Mouse (Mus musculus) left cerebral cortex, adult 11 months (tissue): ENCODE data around the gene Fgfr2.

Source experiments
- DNase-seq: peaks from one replicate; pipeline ENCODE4 v3.0.0; 2022; ENCODE audit warnings: low spot score

Fgfr2 gene

DNA sequence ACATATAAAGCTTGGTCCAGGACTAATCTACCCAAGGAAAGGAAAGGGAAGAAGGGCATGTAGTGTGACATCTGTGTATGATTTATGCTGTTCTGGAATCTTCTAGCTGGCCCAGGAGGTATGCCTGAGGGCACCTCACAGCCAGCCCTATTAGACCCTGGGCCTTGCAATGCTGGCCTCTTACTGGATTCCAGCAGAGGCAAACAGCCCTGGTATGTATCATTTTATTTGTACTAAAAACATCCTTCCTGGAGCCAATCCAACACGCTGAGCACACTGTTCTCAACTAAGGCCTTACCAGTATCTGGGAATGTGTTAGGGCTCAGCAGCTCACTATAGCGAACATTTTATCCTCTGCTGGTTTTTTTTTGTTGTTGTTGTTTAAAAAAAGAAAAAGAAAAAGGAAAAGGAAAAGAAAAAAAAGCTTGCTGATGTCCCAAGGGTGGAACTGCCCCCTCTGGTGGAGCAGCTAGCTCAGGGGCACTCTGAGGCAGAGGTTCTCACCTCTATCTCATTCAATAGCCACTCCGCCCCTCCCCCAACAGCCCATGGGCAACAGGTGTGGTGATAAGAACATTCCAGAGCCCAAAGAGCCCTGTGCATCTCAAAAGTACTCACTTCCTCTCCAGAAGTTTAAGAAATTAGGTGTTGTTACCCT, 82.3 kb downstream of the Fgfr2 start:
- no peak for DNase-seq

DNA sequence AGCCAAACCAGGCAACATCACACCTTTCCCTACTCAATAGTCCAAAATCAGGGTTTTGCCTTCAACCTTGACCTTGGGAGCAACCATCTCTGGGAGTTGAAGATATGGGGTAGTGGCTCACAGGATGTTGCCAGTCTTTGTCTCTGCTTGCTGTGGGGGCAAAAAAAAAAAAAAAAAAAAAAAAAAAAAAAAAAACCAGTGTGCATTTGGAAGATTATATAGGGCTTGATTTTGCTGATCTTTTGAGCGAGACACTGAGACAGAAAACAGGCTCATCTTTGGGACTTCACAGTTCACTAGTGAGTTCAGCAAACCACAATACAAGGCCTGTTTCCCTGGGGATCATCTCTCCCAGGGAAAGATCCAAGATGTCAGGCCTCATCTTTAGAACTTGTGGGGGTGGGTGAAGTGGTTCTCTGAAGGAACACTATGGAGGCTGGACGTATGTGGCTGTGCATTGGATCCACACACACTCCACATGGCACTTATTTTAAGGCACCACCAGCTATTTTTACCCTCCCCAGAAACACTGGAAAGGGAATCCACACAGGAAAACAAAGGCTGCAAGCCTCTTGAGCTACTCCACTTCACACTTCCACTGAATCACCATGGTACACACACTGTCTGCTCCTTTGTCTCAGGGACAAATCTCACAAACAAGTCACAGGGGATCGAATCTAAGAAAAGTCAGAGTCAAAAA, 83.4 kb downstream of the Fgfr2 start:
- peak; percentile 18 for DNase-seq

DNA sequence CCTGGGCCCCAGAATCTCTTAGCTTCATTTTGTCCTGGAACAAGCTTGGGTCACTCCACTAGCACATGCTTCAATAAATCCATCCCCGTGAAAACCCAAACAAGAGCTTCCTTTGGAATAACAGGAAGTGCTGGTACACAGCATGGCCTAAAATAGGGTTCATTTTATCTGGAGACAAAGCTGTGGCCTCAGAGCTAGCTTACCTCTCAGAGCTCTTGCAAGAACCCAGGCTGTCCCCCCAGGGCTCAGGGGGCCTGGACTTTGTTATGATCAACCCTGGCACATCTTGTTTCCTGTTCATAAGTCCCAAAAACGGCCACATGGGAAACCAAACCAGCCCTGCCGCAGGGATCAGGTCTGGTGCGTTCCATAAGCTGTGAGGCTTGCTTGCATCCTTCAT, 85.5 kb downstream of the Fgfr2 start:
- no peak for DNase-seq

DNA sequence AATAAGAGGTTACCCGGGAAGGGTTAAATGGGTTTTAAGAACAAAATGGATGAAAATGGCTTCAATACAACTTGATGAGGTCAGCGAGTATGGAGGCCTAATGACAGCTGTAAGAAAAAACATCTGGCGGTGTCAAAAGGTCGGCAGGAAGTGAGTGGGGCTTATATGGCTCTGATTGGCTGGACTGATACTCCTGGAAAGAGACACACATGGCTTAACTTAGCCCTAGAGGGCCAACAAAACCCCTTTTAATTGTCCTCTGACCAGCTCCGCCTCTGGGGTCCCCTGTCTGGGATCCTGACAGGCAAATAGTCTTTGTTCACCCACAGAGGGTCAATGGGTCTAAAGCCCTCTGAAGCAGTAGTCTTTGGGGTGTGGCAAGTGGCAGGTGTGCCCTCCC, 85.9 kb downstream of the Fgfr2 start:
- DNase-seq, result no peak

DNA sequence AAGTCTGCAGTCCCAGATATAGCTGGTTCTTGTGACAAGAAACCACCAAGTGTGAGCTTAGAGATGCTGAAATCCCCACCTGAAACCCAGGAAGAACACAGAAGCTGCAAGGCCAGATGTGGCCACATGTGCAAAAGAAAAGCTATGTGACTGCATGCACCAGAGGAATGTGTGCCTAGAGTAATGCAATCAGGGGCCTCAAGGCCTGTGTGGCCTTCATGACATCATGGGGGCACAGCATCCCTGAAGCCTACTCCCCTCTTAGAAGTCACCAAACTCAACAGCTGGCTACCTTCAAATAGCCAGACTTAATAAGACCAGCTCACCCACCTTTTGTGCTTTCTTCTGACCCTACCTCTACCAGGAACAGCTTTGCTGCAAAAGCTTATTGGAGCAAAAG, 87.2 kb downstream of the Fgfr2 start:
- no peak for DNase-seq

DNA sequence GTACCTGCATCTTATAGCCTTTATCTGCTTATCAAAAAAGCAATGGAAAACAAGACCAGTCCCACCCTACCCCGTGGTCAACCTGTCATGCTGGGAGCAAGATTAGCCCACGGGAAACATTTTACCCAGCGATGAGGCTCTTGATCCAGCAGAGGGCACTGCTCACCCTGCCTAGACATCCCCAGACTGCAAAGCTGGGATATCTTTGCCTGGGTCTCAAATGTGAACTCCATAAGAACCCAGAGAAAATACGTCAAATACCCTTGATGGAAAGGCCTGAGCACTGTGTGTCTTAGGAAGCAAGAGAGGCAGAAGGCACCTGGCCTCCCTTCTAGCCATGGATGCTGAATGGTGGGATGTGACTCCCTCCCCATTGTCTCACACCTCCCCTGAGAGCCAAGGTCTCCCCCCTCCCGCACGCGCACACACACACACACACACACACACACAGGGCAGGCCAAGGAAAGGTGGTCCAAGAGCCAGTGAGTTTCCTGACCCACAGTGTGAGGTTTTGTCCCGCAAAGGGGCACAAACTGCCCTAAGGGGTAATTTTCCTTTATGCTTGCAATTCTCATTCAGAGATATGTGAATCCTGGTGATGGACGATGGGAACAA, 90.5 kb downstream of the Fgfr2 start:
- no peak for DNase-seq

DNA sequence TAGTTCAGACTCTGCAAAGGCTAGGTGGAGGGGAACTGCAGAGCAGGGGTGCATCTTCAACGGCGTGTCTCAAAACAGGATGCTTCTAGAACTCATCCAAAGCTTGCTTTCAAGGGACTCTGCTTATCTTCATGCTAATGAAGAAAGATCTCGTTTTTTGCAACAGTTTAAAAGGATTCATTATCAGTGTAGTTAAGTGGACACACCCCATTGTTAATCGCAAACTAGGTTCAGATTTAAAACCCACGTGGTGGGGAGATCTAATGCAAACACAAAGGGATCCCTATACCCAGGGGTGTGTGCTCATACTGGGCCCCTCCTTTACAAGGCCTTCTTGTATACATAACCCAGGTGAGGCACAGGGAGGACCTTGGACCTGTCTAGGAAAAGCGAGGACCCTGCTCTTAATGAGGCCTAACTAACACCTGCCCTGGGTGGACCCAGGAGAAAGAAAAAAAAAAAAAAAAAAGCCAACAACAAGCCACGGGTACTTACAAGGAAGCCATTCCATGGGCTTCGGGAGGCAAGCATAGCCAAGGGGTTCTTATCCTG, 93.6 kb downstream of the Fgfr2 start:
- no peak for DNase-seq

DNA sequence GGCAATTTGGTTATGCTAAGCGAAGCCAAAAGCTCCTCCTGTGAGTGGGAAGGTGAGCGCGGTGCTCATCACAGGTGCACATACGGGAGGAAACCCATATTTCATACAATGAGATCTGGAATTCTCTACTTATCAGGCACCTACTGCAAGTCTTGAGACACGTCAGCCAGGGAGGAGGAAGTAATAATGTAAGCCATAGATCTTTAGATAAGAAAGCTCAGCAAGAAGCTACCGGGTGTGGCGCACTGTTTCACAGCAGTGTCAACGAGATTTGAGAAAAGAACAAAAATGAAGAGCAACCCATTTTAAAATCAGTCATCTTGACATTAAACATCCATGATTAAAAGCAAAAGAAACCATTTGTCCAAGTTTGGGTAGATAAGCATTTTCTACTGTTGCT, 94.1 kb downstream of the Fgfr2 start:
- no peak for DNase-seq

DNA sequence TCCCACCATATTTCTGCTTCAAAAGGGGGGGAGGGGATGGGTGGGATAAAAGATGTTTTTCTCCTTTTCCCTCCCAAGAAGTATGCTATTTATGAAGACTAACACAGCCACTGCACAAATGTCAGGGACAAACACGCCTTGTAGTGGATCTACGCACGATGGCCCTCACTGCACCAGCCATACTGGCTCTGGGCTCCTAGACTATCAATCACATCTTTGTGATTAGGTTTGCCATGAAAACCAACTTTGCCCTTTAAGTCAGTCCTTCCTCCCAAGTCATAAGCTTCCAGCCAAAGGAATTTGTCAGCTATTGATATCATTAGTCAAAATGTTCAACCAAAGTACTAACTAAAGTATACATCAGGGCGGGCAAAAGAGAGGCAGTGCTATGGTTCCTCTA, 95.2 kb downstream of the Fgfr2 start:
- no peak for DNase-seq

DNA sequence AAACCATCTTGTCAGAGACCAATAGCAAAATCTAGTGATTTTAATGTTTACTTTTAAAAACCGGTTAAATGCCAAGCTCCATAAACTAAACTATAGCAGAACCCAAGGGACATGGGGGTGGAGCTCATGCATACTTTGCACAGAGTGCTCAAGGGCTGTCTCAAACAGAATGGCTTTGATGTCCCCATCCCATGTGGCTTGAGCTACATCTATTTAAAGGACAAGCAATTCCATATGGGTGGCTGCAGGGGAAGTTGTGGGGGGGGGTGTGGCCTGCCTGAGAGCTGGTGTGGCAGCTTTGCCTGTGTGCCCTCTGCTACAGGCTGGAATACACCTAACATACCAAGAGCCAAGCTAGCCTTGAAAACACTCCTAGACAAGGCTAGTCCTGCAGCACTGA, 98.5 kb downstream of the Fgfr2 start:
- no peak for DNase-seq

DNA sequence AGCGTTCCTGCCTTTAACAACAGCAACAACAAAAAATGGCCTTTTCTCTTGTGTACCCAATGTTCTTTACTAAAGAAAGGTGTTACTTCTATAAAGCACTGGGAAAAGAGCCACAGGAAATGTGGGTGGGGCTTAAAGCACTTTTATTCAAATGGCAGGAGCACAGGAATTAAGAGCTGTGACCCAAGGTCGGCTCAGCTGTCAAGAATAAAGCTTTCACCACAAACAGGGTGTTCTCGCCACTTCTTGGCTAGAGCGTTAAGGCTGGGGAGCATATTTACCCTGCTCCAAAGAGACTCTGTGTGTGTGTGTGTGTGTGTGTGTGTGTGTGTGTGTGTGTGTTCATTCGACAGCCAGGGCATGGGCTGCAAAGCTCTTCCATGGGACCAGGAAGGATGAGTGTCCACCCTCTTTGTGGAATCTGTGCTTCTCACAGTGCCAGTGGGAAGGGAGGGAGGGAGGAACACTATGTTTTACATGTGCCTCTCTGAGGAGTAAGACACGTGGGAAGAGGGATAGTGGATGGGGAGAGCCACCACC, 103.6 kb downstream of the Fgfr2 start:
- no peak for DNase-seq

DNA sequence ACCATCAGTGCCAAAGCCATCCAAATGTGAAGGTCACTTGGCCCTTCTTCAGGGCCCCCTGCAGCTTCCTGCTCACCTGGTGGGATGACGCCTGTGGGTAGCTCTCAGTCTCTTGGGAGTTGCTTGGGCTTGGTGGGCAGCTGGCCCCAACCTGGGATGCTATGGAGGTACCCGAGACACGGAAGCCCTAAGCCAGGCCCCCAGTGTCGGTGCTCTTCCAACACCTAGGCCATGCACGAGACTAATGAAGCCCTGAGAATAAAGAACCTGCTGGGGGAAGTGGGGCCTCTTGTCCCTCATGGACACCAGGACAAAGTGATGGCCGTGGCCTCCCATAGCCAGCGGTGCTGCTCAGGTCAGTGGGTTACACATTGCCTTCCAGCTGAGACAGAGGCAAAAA, 104.2 kb downstream of the Fgfr2 start:
- no peak for DNase-seq

DNA sequence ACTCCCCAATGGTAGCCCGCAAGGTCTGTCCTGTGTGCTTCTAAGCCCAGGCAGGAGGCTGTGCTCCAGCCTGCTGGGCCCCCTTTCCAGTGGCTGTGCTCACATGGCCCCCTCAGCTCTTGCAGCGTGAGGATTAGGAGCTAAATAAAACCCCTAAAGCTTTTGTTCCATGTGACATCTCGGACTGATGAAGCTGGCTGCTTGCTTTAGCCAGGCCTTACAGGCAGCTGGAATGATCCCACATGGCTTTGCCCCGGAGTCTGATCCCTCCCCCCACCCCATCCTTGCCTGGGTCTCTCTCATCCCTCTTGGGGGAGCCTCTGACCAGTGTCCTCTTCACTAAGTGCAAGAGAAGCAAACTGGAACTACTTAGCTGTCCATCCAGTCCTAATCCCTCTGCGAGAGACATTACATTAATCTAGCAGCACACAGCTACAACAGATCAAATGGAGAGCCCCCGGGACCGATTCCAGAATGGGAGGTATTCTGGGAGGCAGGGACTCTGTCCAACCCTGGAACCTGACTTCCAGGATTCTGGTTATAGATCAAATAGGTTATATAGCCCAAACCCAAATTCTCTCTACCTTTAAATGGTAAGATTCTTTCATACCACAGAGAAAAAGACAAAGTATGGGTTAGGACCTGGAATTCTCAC, 107.6 kb downstream of the Fgfr2 start:
- DNase-seq, result no peak

DNA sequence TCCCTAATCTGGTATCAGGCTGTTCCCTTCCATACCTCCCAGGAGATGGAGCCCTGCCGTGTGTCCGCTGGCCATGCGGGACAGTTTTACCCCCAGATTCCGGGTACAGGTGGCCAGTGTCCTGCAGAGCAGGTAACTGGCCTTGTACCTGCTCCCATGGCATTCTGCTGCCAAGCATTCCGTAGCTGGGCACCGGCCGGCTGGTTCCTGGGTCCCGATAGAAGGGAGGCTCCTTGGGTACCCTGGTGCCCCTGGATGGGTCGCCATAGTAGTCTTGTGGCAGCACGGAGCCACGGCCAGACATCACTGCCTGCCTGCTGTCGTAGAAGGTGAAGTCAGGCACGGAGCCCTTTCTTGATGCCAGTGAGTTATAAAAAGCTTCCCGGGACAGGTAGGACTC, 108.5 kb downstream of the Fgfr2 start:
- DNase-seq, result no peak

DNA sequence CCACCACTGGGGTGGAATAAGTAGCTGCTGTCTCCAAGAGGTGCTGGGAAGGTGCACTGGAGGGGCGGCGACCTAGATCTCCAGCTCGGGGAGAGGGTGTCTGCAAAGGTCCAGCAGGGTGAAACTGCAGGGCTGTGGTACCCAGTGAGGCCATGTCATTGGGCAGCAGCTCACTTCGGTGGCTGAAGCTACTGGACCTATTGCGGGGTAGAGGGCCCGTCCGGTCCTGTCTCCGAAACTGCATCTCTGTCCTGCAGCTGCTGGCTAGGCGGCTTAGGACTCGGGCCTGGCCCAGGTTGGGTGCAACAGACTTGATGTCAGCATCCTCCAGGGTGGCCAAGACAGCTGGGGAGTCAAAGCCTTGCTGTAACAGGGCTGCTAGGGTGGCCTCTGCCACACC, 109.2 kb downstream of the Fgfr2 start:
- no peak for DNase-seq

DNA sequence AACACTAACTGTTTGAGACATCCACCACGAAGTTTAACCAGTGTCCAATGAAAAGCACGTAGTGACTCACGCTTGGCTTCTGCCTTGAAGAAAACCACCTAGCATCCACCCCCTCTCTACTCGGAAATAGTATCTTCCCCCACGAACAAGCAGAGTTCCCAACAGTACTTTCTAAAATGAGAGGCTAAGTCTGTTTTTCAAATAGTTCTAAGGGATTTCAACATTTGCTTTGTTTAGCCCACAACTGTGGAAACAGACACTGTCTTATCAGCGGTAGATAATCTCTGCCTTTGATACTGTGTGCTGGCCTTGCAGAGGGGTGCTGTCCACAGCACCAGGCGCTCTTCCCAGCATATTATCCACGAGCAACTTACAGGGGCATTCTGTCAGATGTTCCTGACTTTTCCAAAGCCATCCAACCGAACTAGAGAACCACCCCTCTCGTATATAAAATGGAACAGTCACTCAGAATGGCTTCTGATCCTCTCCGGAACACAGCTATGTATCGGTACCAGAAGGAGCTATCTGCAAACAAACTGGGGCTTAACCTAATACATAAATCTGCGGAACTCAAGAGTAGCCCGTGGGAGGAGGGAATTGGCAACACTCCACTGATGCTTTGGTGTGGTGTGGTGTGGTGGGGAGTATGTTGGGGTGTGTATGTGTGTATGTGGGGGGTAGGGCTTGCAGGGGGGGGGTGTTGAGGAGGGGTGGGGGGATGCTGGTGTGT, 110.3 kb downstream of the Fgfr2 start:
- peak; percentile 33 for DNase-seq

DNA sequence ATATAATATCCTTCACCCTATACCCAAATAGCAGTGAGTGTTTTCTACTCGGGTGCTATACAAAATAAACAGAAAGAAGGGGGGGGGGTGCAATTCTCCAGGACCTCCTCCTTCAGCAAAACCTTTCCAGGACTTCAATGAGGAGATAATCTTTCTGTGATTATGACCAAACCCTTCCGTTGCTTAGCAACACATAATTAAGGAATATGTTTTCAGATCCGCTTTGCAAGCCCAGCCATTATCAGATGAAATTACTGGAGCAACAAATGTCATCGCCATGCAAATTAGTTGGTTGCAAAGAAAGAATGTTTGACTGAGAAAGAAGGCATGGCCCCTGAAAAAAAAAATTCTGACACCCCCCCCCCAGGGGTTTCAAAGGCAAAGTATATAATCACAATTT, 111.5 kb downstream of the Fgfr2 start:
- no peak for DNase-seq

DNA sequence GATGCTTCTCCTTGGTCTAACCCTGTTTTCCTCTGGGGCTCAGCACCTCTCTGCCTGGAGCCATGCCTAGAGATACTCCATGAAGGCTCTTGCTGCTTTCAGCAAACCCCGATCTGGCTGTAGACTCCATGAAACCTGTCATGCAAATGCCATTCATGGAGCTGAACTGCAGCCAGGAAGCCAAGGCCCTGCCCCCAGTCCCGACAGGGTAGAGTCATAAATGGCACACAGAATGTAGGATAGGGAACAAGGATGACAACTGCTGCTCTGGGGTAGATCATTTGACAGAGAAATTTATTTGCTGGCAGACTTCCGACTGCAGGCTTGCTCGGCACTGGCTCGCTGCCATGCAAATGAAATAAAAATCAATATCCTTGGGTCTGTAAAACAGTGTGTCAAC, 112.0 kb downstream of the Fgfr2 start:
- no peak for DNase-seq

DNA sequence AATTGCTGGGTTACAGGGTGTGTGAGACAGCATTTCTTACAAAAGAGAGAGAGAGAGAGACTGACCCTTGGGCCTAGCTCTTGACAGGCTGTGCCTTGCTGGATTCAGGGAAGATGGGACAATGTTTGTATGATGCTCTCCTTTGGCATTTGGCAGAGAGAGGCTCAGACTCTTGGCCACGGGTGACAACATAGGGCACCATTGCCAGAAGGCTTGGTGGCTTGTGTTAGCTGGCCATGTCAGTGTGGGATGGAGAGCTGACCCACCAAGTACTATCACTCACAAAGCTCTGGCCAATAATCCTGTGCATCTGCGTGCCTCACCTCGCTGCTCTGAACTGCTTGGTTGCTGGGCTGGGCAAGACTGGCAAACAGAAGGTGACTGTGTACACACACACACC, 112.7 kb downstream of the Fgfr2 start:
- no peak for DNase-seq

DNA sequence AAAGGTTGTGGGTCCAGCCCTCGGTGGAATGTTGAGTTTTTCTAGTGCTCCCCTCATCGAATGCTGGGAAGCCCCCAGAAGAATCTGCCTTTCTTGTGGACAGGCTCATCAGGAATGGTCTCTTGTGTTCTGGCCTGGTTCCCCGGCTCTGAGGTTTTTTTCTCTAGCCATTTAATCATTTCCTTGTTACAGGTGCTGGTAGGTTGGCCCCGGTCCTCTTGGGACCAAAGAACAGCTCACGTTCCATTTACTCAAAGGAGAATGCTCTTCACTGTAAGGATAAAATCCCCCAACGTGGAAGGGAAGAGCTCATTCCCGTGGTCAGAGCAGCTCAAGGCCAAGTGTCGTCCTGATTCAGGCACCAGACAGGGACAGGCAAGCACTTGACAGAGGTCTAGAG, 113.5 kb downstream of the Fgfr2 start:
- no peak for DNase-seq

DNA sequence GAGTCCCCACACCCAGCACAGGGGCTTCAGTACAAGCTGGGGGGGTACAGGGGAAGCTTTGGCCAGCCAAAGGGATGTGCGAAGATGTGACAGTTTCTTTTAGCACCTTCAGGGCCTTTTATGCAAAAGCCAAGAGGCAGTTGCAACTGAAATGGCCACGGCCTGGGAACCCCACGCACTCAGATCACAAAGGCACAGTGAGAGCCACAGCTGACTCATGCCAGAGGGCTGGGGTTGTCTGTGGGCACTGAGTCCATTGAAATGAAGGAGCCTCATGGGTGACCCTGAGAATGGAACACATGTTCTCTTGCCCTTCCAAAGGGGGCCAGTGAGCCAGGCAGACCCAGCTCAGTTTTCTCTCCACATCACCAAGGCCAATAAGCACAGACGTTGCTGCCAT, 114.5 kb downstream of the Fgfr2 start:
- no peak for DNase-seq

DNA sequence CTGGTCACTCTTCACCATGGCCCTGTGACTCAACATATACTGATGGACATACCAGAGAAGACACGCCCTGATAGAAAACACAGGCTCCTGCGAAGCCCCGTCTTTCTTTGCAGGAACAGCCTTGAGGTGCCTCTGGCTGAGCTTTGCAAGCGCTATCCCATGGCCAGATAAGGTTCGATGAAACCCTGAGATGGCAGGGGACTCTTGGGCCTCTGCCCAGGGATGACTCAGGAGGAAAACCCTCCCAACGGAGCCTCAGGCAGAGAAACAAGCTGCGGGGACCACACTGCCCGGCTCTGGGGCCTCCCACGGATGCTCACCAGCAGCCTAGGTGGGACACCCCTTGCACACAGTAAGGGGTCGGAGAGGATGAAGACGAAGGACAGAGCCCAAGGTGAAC, 115.8 kb downstream of the Fgfr2 start:
- DNase-seq, result no peak
